Mouse (Mus musculus) urinary bladder, adult 2 months (tissue): ENCODE data around the gene Cog2. TPM values are rescaled to one million over a fixed set of nuclear protein-coding genes. Genes with fewer than 3 reads are reported as not detected.

Experiments used
- DNase-seq: peaks from one replicate; pipeline ENCODE4 v3.0.0; 2022; ENCODE audit warnings: low spot score
- polyA plus RNA-seq: library from polyadenylated mRNA; depleted of rRNA; stranded (reverse); fragments of >200 nt; gene quantifications from 2 replicates; pipeline ENCODE4 v1.2.3, GENCODE M21; 2012; rRNA removed

Cog2 gene
- 25.4 and 25.8 TPM in 2 replicates for polyA plus RNA-seq

- DNase-seq = peak; percentile 72
Observed at GRCm38 (mm10) chr8:124520249-124521080, at the start of gene Cog2. Gene Cog2 (plus strand): TSS chr8:124520767.

- no peak for DNase-seq
Observed at GRCm38 (mm10) chr8:124475690-124476089, 44.9 kb upstream of the Cog2 start.

- DNase-seq = no peak
Observed at GRCm38 (mm10) chr8:124476701-124477100, 43.9 kb upstream of the Cog2 start.

GRCm38 (mm10) chr8:124479251-124479650 lies 41.3 kb upstream of the Cog2 start:
- no peak for DNase-seq

GRCm38 (mm10) chr8:124480321-124480720 lies 40.2 kb upstream of the Cog2 start:
- no peak for DNase-seq

GRCm38 (mm10) chr8:124482790-124483189 lies 37.8 kb upstream of the Cog2 start:
- DNase-seq = no peak

- DNase-seq = no peak
Observed at GRCm38 (mm10) chr8:124483356-124484115, 37.0 kb upstream of the Cog2 start.

GRCm38 (mm10) chr8:124489311-124489710 lies 31.3 kb upstream of the Cog2 start:
- no peak for DNase-seq

- no peak for DNase-seq
Observed at GRCm38 (mm10) chr8:124489786-124490185, 30.8 kb upstream of the Cog2 start.

GRCm38 (mm10) chr8:124494397-124494796 lies 26.2 kb upstream of the Cog2 start:
- no peak for DNase-seq

- no peak for DNase-seq
Observed at GRCm38 (mm10) chr8:124494955-124495354, 25.6 kb upstream of the Cog2 start.

- DNase-seq = no peak
Observed at GRCm38 (mm10) chr8:124495676-124496075, 24.9 kb upstream of the Cog2 start.

GRCm38 (mm10) chr8:124496266-124496665 lies 24.3 kb upstream of the Cog2 start:
- no peak for DNase-seq

- no peak for DNase-seq
Observed at GRCm38 (mm10) chr8:124496871-124497270, 23.7 kb upstream of the Cog2 start.

- no peak for DNase-seq
Observed at GRCm38 (mm10) chr8:124498398-124498797, 22.2 kb upstream of the Cog2 start.

- no peak for DNase-seq
Observed at GRCm38 (mm10) chr8:124499236-124499937, 21.2 kb upstream of the Cog2 start.

- DNase-seq = no peak
Observed at GRCm38 (mm10) chr8:124499938-124500239, 20.7 kb upstream of the Cog2 start.

- no peak for DNase-seq
Observed at GRCm38 (mm10) chr8:124505626-124506025, 14.9 kb upstream of the Cog2 start.

- no peak for DNase-seq
Observed at GRCm38 (mm10) chr8:124507572-124508320, 12.8 kb upstream of the Cog2 start.

GRCm38 (mm10) chr8:124508321-124508695 lies 12.3 kb upstream of the Cog2 start:
- DNase-seq = no peak

GRCm38 (mm10) chr8:124509156-124509555 lies 11.4 kb upstream of the Cog2 start:
- no peak for DNase-seq

GRCm38 (mm10) chr8:124516039-124516438 lies 4.5 kb upstream of the Cog2 start:
- no peak for DNase-seq
